Mouse (Mus musculus) cerebellum, adult 2 months (tissue): ENCODE data around the gene Klhdc7a. TPM values are rescaled to one million over a fixed set of nuclear protein-coding genes. Genes with fewer than 3 reads are reported as not detected.

Experiments used
- DNase-seq, 2 experiments: peaks; one replicate each; pipeline ENCODE4 v3.0.0; 2021
- H3K27ac ChIP-seq: fragments of 200-500 bp; 2 replicates; pipeline ENCODE4 v1.5.1; 2012; ENCODE audit warnings: low read length, control low read depth, inconsistent platforms; ENCODE audit not compliant: insufficient read depth
- H3K27me3 ChIP-seq: fragments of 200-500 bp; 2 replicates; pipeline ENCODE4 v1.6.1; 2012; ENCODE audit warnings: inconsistent platforms, mild to moderate bottlenecking, low read length, moderate library complexity; ENCODE audit not compliant: control insufficient read depth, insufficient read depth
- H3K4me1 ChIP-seq: fragments of 200-500 bp; 2 replicates; pipeline ENCODE4 v1.6.1; 2011; ENCODE audit warnings: low read length; ENCODE audit not compliant: control insufficient read depth, insufficient read depth
- H3K4me3 ChIP-seq: fragments of 200-500 bp; replicated peaks from 2 replicates; pipeline ENCODE3; 2011; ENCODE audit warnings: mild to moderate bottlenecking, low read depth, low read length, control low read depth; ENCODE audit not compliant: insufficient read depth
- CTCF ChIP-seq: fragments of 200-500 bp; IDR thresholded peaks from 2 replicates; pipeline ENCODE4 v1.5.1; 2011; ENCODE audit warnings: low read depth, mild to moderate bottlenecking, control low read depth, low read length, moderate library complexity, borderline replicate concordance; ENCODE audit not compliant: insufficient read depth
- POLR2A ChIP-seq: fragments of 200-500 bp; IDR thresholded peaks from 2 replicates; pipeline ENCODE4 v1.6.1; 2011; ENCODE audit warnings: low read length, control low read depth, borderline replicate concordance; ENCODE audit not compliant: insufficient read depth
- WGBS: fragments of 180-500 bp; shearing (Covaris S2); methylation state at CpG from one replicate; pipeline ENCODE4 v1.1.7; 2018; 5-methylcytosine and 5-hydroxymethylcytosine counted together
- polyA plus RNA-seq: library from polyadenylated mRNA; depleted of rRNA; stranded (reverse); fragments of >200 nt; gene quantifications from 2 replicates; pipeline ENCODE4 v1.2.3, GENCODE M21; 2012

Gene Klhdc7a
- polyA plus RNA-seq, 1 experiment: 4.8 TPM

DNA sequence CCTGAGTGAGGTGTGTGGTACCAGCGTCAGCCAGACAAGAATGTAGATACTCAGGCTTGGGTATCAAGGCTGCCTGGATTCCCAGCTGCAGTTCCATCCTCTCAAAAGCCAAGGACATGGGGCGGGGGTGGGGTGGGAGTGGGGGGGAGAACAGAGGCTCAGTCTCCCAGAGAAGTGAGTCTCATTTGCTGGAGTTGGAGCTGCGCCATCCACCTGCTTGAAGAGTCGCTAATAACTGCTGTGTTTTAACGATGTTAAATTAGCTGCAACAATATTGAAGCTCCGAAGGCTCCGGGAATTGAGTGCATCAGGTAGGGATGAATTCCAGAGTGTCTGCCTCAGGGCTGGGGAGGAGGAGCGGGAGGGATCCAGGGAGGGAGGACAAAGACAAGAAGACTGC is 27.8 kb upstream of the Klhdc7a start:
- no peak overlapping the region for H3K4me3 ChIP-seq
- no peak overlapping the region for H3K27ac ChIP-seq
- TF ChIP-seq POLR2A: no peak
- TF ChIP-seq CTCF: no peak
- WGBS: 41% methylated on average over 8 of the region's 8 CpGs
- DNase-seq: no peak
- no peaks in the 10 kb centered on the region for H3K4me1 ChIP-seq
- H3K27me3 ChIP-seq: no peaks in the 10 kb centered on the region

DNA sequence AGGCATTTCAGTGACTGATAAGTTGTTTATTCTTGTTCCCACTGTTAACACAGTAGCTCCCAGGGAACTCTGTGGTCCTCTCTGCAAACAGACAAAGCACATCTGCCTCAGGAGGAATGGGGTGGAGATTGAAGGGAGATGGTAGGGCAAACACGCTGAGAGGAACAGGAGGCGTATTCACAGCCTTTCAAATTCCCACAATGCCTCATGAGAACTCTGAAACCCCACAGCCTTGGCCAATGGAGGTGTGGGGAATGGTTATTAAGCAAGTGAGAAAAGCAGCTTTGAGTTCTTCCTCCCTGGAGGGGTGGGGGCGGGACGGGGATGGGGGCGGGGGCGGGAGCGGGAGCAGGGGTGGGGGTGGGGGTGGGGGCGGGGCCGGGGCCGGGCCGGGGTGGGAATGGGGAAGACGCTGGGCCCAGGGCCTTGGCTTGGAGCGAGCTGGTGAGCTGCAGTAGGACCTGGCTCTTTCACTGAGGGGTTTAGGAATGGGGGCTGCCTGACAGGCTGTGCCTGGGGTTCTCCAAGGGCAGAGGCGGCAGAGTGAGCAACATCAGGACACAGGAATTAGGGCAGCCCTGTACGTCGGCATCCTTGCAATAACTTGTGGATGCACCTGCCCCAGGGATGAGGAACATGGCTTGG is 25.4 kb upstream of the Klhdc7a start:
- TF ChIP-seq CTCF (no peak), POLR2A (no peak)
- 27% methylated on average over 13 of the region's 16 CpGs for WGBS
- Histone ChIP-seq H3K27me3 (no peaks in the 10 kb centered on the region), H3K4me3 (no peak overlapping the region), H3K27ac (no peak overlapping the region), H3K4me1 (no peaks in the 10 kb centered on the region)
- no peak for DNase-seq

DNA sequence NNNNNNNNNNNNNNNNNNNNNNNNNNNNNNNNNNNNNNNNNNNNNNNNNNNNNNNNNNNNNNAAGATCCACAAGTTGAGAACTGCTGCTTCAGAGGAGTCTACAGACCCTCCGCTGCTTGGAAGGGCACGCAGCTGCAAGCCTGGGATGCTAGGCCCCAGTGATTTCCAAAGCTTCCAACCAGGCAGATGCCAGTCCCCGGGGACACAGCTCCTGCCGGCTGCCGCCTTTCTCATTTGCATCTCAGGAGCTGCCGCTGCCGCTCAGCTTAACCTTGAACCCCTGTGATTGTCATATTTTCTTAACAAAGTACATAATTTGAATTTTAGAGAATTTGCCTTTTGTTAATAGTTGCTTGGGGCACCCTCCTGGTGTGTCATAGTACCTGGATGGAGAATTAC is 19.1 kb upstream of the Klhdc7a start:
- Histone ChIP-seq H3K4me3 (no peak overlapping the region), H3K4me1 (no peaks in the 10 kb centered on the region), H3K27ac (no peak overlapping the region), H3K27me3 (no peaks in the 10 kb centered on the region)
- 46% methylated on average over 7 of the region's 7 CpGs for WGBS
- TF ChIP-seq POLR2A (no peak), CTCF (no peak)
- DNase-seq: no peak

DNA sequence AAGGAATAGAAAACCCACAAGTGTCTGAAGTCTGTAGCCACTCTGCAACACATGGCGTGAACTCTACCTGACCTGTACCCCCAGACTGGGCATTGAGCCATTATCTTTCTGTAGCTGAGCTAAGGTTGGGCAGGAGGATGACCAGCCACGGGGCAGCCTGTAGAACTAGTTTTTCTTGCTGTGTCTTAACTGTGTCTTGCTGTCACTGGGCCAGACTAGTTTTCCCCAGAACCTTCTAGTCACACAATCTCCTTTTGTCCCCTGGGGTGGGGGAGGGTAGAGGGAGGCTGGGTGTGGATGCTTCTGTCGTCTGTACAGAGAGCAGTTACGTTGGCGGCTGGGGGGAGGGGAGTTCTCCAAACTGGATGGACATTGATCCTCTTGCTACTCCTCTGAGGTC is 10.9 kb upstream of the Klhdc7a start:
- Histone ChIP-seq H3K27me3 (no peaks in the 10 kb centered on the region), H3K27ac (no peak overlapping the region), H3K4me1 (no peaks in the 10 kb centered on the region), H3K4me3 (no peak overlapping the region)
- no peak for DNase-seq
- 47% methylated on average over 5 of the region's 5 CpGs for WGBS
- no peak for TF ChIP-seq POLR2A
- no peak for TF ChIP-seq CTCF

DNA sequence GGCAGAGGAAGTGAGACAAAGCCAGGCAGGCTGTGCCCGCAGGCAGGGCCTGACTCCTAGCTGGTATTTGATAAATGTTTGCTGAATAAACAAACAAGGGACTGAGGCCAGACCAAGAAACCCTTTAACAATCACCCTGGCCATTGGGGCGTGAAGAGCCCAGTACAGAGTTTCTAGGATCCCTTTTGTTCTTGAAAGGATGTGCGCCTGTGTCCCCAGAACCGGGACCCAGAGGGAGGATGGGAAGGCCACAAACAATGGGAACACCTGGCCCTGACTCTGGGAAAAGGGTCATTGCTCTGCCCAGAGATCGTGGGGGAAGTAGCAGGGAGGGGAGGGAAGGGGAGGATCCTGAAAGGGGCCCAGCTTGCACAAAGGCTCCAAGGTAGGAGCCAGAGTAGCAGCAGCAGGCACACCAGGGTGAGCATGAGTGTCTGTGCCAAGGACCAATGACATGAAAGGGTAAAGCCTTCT is 9.5 kb upstream of the Klhdc7a start:
- no peak for DNase-seq
- Histone ChIP-seq H3K27me3 (no peaks in the 10 kb centered on the region), H3K27ac (no peak overlapping the region), H3K4me1 (no peaks in the 10 kb centered on the region), H3K4me3 (no peak overlapping the region)
- no peak for TF ChIP-seq CTCF
- no peak for TF ChIP-seq POLR2A
- WGBS: 67% methylated on average over 5 of the region's 5 CpGs

DNA sequence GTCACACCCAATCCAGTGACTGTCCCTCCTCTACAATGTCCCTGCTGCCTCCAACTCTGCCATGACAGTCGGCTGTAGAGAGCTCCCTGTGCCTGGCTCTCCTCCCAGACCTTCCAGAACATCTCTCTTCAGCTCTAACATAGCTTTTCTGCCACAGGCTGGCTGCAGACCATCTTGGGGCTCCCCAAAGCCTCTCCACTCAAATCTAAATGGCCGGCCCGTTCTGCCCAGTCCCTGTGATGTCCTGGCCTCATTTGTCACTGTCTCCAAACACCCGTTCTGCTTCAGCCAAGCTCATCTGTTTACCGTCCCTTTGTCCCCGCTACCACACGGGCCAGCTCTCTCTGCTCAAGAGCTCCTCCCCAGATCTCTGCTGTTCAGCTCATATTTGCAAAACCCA is 6.7 kb upstream of the Klhdc7a start:
- H3K27me3 ChIP-seq: no peaks in the 10 kb centered on the region
- no peaks in the 10 kb centered on the region for H3K4me1 ChIP-seq
- WGBS: 18% methylated on average over 7 of the region's 7 CpGs
- DNase-seq: no peak
- TF ChIP-seq POLR2A: no peak
- TF ChIP-seq CTCF: no peak
- H3K27ac ChIP-seq: peak overlapping the region; percentile 54; the same call in 1 of the 2 replicates
- H3K4me3 ChIP-seq: no peak overlapping the region

DNA sequence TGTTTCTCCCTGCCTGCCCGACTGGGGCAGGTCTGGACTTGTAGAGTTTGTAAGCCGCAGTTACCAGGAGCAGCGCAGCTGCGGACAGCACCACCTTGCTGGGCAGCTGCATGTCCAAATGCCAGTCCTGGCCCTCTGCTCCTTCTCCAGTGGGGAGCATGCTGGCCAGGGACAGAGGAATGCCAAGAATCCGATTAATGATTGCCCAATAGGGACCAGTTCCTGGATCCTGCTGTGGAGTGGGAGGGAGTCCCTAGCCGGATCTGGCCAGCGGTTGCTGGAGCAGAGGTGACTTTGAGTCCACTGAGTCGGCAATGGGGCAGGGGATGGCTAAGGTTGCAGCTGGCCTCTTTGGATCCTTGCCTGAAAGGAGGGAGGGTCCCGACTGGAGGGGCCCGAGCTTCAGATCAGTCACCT is 343 bp downstream of the Klhdc7a start:
- WGBS: 17% methylated on average over 10 of the region's 10 CpGs
- Histone ChIP-seq H3K27ac (no peak overlapping the region), H3K4me3 (no peak overlapping the region)

DNA sequence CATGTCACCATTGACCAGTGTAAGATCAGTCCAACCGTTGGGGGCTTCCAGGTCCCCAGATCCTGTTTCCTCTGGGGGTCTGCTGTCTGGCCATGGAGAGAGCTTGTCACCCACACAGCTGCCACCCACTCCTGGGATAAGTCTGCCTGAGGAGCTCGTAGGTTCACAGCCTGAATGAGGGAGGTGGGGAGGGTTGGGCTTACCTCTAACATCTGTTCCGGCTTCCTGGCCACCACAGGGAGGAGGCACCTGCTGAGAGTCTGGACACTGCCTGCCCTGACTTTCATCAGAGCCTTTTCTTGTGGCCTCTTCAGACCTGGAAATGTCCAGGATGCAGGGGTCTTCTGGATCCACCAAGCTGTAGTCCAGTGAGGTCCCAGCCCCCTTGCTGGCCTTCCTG is 845 bp downstream of the Klhdc7a start:
- no peak for TF ChIP-seq POLR2A
- TF ChIP-seq CTCF: no peak
- H3K4me3 ChIP-seq: no peak overlapping the region
- H3K27me3 ChIP-seq: no peaks in the 10 kb centered on the region
- H3K4me1 ChIP-seq: peaks cover 13% of the 10 kb centered on the region
- DNase-seq: no peak
- no peak overlapping the region for H3K27ac ChIP-seq
- WGBS: 20% methylated on average over 3 of the region's 3 CpGs

More for the DNA sequence above, 343 bp downstream of the Klhdc7a start:
- Histone ChIP-seq H3K27me3 (no peaks in the 10 kb centered on the region), H3K4me1 (peaks cover 13% of the 10 kb centered on the region)
- TF ChIP-seq POLR2A (no peak), CTCF (no peak)
- DNase-seq: no peak
